Mouse (Mus musculus) spleen, adult 12 weeks (tissue): ENCODE measurements at regions not wholly inside any gene's neighbourhood (a gene's known extent, or its start where the extent isn't known, plus 50 kb on each side); places are given as distances from the start of the nearest gene placed in this dataset.
"Not testable (repeated sequence)": the region's sequence is repeated elsewhere in the genome, so short reads cannot be mapped to it uniquely, and the experiment has no call there.

Experiments
- DNase-seq: peaks from one replicate; pipeline ENCODE4 v3.0.0; 2022; ENCODE audit warnings: low spot score

- no peak for DNase-seq
Observed at GRCm38 (mm10) chr4:71663397-71663796, 94.4 kb downstream of the Gm11232 start.

DNA sequence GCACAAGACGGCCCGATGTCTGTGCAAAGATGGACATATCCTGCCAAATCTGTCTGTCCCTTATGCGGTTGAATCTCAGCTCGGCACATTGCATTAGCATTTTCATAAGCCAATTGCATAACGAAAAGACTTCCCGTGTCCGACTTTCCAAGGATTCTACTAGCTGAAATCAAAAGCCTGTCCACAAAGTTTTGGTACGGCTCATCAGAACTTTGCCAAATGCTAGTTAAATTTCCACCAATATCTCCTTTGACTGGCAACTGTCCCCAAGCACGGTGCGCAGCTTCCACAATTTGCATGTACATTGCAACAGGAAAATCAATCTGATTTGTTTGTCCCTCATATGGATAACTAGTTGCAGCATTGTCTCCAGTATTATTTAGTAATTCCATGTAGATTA is 117.2 kb downstream of the Gm11232 start:
- DNase-seq: no peak

DNA sequence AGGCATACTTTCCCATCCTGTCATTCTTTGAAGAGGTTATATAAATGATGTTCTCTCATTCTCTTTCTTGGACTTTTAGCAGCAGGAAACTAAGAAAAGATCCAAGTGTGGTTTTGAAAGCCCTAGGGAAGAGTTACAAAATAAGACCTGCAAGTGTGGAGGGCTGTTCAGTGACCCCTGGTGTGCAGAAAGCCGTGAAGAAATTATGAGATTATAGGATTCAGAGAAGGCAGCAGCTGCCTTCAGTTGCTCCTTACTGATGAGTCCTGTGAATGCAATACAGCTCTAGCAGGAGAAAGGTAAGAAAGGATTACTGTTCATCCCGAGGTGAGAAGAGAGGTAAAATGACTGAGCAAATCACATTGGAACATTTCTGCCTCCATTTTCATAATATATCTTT is 130.7 kb downstream of the Gm11232 start:
- DNase-seq: no peak

DNA sequence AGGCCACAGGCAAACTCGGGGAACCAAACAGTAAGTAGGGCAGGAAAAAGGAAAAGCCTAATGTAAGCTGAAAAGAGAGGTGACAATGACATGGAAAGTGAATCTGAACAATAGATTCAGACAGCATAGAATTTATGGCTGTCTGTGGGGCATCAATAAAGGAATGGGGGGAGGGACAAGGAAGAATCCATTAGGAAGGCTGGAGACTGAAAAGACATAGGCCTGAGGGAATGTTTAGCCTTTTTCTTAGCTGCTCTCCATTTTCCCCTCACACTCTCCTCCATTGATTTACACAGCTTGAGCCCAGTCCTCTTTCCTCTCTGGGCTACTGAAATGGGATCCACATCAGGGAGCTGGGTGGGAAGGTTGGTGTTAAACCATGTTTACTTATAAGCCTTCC is 131.1 kb downstream of the Gm11232 start:
- DNase-seq: no peak

DNA sequence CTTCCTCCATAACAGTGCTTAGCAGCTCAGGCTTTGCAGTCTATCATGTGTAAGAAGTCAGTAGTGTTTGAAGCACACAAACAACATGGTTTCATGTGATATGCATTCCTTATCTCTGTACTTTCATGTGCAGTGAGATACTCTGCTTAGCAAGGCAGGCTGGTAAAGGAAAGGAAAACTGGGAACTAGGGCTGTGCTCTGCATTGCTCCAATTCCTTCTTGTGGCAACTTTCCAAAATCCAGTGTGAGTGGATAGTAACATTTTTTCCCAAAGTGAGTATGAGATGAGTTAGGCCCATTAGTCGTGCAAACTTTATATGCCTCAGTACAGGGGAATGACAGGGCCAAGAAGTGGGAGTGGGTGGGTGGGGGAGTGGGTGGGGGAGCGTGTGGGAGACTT is 133.0 kb downstream of the Gm11232 start:
- DNase-seq: no peak

GRCm38 (mm10) chr4:71613720-71614119 is 144.0 kb downstream of the Gm11232 start:
- DNase-seq: no peak

GRCm38 (mm10) chr4:71585880-71586279 is 171.9 kb downstream of the Gm11232 start:
- no peak for DNase-seq

DNA sequence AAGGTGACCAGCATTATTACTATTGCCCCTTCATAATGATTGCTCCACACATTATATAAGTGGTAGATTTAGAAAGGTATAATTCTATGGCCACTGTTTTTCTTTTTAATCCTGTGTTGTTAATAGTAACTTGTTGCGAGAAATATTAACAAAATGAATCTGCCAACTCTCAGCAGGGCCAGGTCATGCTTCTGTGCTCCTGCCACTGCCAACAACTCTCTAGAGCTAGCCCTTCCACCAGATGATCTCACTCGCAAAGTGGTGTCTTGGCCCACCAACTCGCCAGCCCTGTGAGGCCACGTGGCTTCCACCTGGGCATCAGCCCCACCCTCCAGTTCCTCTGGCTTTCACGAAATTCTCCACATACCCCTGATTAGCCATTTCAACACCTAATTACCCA is 197.1 kb downstream of the Gm11232 start:
- no peak for DNase-seq

DNA sequence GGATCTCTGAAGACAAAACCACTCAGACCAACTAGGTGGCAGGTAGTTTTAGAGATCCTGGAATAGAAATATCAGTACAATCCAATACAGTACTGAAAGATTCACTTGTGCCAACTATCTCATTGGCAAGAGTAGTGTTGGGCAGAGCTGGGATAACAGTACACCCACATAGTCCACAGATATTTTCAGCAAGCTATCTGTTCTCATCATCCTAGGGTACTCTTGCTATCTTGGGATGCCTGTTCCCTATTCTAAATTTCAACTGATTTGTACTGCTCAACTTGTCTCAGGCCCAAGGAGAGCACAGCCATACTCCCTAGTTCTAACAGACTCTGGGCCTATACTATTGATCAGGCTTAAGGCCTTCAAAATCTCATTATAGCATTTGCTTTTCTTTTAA is 218.6 kb downstream of the Gm11232 start:
- DNase-seq: no peak

DNA sequence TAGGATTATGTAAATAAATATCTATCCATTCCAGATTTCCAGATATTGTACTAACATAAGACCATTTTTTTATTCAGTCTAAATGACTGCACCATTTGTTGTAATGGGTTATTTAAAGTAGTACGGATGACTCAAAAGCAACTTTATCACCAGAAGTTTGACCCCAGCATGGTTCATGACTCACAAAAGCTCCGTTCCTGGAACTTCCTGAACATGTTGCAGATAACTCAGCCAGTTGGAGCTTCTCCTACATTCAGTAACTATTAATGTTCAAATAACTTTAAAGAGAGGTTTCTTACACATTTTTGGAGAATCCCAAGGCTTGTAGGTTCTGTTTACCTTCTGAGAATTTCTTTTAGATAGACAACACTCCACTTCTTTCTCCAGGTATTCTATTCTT is 219.8 kb downstream of the Gm11232 start:
- no peak for DNase-seq

DNA sequence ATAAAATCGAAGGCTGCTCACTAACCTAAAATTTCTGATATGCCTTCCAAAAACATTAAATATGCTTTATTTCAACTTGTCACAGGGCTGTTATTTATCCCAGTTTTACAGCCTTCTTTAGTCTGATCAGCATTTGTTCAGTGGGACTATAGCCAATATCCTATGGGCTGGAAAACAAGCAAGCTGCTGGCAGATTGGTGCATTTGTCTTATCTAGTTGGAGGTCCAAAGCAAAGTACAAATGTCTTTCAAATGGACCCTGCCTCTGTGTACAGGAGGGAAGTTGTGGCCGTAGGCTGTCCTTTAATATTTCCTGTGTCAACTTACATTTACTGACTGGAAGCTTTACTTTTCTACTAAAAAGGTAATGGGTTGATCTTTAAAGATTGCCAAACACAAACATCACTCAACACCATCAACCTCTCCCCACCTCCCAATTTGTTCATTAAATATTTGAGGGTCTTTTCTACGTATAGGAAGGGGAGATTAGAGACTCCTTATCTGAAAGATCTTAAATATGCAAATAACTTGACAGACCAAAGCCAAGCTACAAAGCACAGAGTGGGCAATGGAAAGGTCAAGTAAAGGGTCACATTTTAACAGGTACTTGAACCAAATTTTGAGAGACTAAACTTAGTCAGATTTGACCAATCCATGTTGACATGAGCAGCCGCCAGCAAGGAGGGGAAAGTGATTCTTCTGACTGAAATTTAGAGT is 233.4 kb downstream of the Gm11232 start:
- DNase-seq: no peak

GRCm38 (mm10) chr4:71520751-71521150 is 237.0 kb downstream of the Gm11232 start:
- DNase-seq: no peak

GRCm38 (mm10) chr4:71517921-71518404 is 239.8 kb downstream of the Gm11232 start:
- no peak for DNase-seq

GRCm38 (mm10) chr4:71506911-71507310 is 250.9 kb downstream of the Gm11232 start:
- DNase-seq: no peak

- no peak for DNase-seq
Observed at GRCm38 (mm10) chr4:71489788-71490187, 268.0 kb downstream of the Gm11232 start.

GRCm38 (mm10) chr4:71488663-71489161 is 269.1 kb downstream of the Gm11232 start:
- DNase-seq: no peak

DNA sequence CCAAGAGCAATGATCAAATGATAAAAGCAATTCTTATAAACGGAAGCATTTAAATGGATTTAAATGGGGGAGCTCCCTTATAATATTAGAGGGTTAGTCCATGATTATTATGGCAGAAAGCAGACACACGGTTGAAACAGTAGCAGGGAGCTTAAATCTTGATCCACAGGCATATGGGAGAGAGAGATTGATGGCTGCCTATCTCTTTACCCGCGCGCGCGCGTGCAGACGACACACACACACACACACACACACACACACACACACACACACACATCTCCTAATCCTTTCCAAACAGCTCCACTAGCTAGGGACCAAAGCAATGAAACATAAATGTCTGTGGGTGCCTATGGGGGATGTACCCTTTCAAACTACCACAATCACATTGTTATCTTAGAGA is 269.7 kb downstream of the Gm11232 start:
- DNase-seq: no peak

DNA sequence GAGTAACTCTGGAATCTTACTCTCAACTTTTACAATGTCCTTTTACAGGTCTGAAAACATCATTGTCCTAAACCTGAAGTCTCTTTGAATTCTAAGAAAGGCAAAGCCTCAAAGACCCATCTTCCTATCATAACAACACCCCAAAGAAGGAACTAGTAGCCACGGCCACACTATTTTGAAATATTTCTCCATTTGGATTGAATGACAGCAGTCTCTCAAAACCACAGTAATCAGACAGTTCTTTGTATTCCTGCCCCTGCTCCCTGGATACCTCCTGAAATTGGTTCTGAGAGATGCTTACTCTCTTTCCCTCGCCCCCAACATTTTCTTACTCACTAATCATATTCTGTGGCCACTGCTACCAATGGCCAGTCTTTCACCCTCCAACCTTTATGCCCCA is 276.8 kb downstream of the Gm11232 start:
- no peak for DNase-seq

DNA sequence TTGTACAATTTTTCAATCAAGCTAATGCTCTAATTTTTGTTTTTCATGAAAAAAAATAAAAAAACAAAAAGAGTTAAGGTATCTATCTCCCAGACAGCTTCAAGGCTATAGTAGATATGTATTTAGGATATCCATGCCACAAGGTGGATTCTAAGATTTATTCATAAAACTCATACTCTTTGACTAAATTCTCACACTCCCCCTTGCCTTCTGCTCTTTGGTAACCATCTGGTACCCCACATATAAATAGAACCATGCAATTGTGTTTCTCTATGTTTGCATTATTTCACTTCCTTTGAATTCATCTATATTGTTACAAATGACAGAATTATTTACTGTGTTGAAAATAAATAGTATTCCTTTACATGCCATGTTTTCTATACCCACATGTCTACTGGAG is 287.2 kb downstream of the Gm11232 start:
- DNase-seq: no peak

- no peak for DNase-seq
Observed at GRCm38 (mm10) chr4:71454811-71455210, 303.0 kb downstream of the Gm11232 start.

DNA sequence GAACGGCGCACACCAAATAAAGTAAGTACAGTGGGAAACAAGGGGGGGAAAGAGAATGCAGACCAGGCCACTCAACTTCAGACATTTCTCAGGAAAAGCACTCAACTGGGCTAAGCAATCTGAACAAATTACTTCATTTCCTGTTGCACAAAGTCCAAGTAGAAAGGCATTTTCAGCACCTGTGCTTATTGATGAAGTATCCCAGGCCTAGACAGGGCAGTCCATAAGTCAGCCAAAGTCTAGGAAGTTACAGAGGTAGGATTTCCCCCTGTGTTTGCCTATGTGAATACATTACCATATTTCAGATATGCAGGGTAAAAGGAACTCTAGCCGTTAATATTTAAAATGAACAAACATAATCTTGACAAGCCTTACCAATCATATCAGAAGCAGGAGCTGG is 304.3 kb downstream of the Gm11232 start:
- no peak for DNase-seq

GRCm38 (mm10) chr4:71446461-71446860 is 311.3 kb downstream of the Gm11232 start:
- DNase-seq: no peak

DNA sequence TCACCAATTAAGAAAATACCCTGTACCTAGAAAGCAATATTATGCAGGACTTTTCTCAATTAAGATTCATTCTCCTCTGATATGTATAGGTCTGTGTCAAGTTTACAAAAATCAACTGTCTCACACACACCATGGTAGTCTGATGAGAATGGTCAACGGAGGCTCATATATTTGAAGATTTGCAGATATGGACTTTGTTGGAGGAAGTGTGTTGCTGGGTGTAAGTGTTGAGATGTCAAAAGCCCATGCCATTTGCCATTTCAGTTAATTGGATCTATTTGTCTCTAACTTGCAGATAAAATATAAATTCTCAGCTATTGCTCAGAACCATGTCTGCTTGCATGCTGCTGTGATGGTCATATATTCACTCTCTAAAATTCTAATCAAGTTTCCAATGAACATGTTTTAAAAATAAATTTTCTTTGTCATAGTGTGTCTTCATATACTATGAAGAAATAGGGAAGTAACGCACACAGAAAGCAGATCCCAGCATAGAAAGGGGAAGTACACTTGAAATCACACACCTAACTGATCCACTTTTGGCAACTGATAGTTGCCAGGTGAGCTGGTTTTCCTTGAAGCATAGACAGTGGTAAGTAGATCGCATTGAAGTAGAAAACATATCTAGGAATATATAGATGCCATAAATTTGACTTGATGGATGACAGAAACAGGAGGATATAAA is 326.4 kb downstream of the Gm11232 start:
- DNase-seq: no peak

DNA sequence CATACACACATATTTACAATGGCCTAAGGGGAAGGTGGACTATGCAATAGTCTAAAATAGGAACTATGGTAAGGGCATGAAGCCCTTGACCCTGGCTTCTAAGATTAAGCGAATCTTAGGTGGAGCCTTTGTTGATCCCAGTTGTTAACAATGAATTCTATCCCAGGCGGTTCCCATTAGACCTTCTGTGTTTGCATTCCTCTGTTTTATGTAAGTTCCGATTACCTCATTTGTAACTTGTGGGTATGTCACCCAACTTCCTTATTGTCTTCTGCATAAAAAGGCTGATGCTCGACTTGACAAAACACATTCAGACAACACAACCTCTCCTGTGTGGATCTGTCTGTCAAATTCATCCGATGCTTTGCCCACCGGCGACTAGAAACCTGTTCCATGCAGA is 335.6 kb downstream of the Gm11232 start:
- not testable (repeated sequence) for DNase-seq
